Mouse (Mus musculus) heart, embryonic 16.5 days (tissue): ENCODE data around the gene Spn. TPM values are rescaled to one million over a fixed set of nuclear protein-coding genes. Genes with fewer than 3 reads are reported as not detected.

Experiments used
- ATAC-seq: fragments of 200-750 bp; cut with Nextera tagmentation; replicated peaks from 2 replicates; pipeline ENCODE4 v1.8.0; 2017; ENCODE audit warnings: moderate number of reproducible peaks; ENCODE audit not compliant: insufficient read depth, low FRiP score; ENCODE audit errors: extremely low read depth
- H3K27ac ChIP-seq: fragments of 300-500 bp; sonication (generic); 2 replicates; pipeline ENCODE4 v1.5.1; 2014; ENCODE audit warnings: mild to moderate bottlenecking, low read length, control low read depth, moderate library complexity
- H3K27me3 ChIP-seq: fragments of 300-500 bp; sonication (generic); 2 replicates; pipeline ENCODE4 v1.6.1; 2014; ENCODE audit warnings: low read length, mixed read lengths; ENCODE audit not compliant: control insufficient read depth, insufficient read depth
- H3K36me3 ChIP-seq: fragments of 300-500 bp; sonication (generic); 2 replicates; pipeline ENCODE4 v1.6.1; 2014; ENCODE audit not compliant: control insufficient read depth, insufficient read depth
- H3K4me1 ChIP-seq: fragments of 300-500 bp; sonication (generic); 2 replicates; pipeline ENCODE4 v1.6.1; 2014; ENCODE audit warnings: low read length, mixed read lengths; ENCODE audit not compliant: control insufficient read depth, insufficient read depth
- H3K4me2 ChIP-seq: fragments of 300-500 bp; sonication (generic); 2 replicates; pipeline ENCODE4 v1.6.1; 2014; ENCODE audit warnings: low read depth, mild to moderate bottlenecking, control low read depth, low read length
- H3K4me3 ChIP-seq: fragments of 300-500 bp; sonication (generic); 2 replicates; pipeline ENCODE4 v1.5.1; 2014; ENCODE audit warnings: mild to moderate bottlenecking, control low read depth, low read length
- H3K9ac ChIP-seq: fragments of 300-500 bp; sonication (generic); 2 replicates; pipeline ENCODE4 v1.6.1; 2014; ENCODE audit warnings: low read length, control low read depth
- H3K9me3 ChIP-seq: fragments of 300-500 bp; sonication (generic); replicated peaks from 2 replicates; pipeline ENCODE4 v1.6.1; 2016; ENCODE audit warnings: low read length; ENCODE audit not compliant: control insufficient read depth
- WGBS: fragments of 180-500 bp; shearing (Covaris S2); extraction: QIAGEN DNeasy Blood & Tissue Kit; methylation state at CpG from one replicate; pipeline ENCODE4 v1.1.7; 2014; 5-methylcytosine and 5-hydroxymethylcytosine counted together
- polyA plus RNA-seq: library from polyadenylated mRNA; unstranded; fragments of >200 nt; fragmentation: Nextera tagmentation; extraction: Ambion mirVana; gene quantifications from 2 replicates; pipeline ENCODE4 v1.2.1, GENCODE M21; 2015

Spn gene
- polyA plus RNA-seq, 1 experiment from 2014 or later = 2.6 TPM

- Histone ChIP-seq H3K4me2 (no peak overlapping the region), H3K27me3 (no peaks in the 10 kb centered on the region), H3K4me3 (no peak overlapping the region), H3K9ac (no peak overlapping the region), H3K36me3 (no peaks in the 10 kb centered on the region), H3K9me3 (no peaks in the 10 kb centered on the region), H3K27ac (no peak overlapping the region), H3K4me1 (peaks cover 3% of the 10 kb centered on the region; the same call in 1 of the 2 replicates)
- 46% methylated on average over 9 of the region's 9 CpGs for WGBS
- no peak for ATAC-seq
These were observed 8.0 kb upstream of the Spn start for GRCm38 (mm10) chr7:127145387-127146266.

- H3K9ac ChIP-seq = no peak overlapping the region
- no peaks in the 10 kb centered on the region for H3K36me3 ChIP-seq
- no peak overlapping the region for H3K27ac ChIP-seq
- H3K9me3 ChIP-seq = no peaks in the 10 kb centered on the region
- 65% methylated on average over 7 of the region's 7 CpGs for WGBS
- ATAC-seq = no peak
- H3K4me1 ChIP-seq = 0 out of 2 replicates have a peak, but pooled peaks cover 3% of the 10 kb centered on the region
- no peak overlapping the region for H3K4me2 ChIP-seq
- H3K27me3 ChIP-seq = no peaks in the 10 kb centered on the region
- H3K4me3 ChIP-seq = no peak overlapping the region
These were observed 6.8 kb upstream of the Spn start for GRCm38 (mm10) chr7:127144412-127144811.

GRCm38 (mm10) chr7:127142666-127143065, 5.0 kb upstream of the Spn start:
- Histone ChIP-seq H3K4me3 (no peak overlapping the region), H3K27me3 (no peaks in the 10 kb centered on the region), H3K36me3 (no peaks in the 10 kb centered on the region), H3K4me2 (no peak overlapping the region), H3K4me1 (no peaks in the 10 kb centered on the region), H3K9me3 (no peaks in the 10 kb centered on the region), H3K27ac (no peak overlapping the region), H3K9ac (no peak overlapping the region)
- no peak for ATAC-seq
- 78% methylated on average over 4 of the region's 4 CpGs for WGBS

- H3K9me3 ChIP-seq = no peaks in the 10 kb centered on the region
- H3K4me1 ChIP-seq = no peaks in the 10 kb centered on the region
- H3K4me2 ChIP-seq = no peak overlapping the region
- H3K27ac ChIP-seq = no peak overlapping the region
- no peak for ATAC-seq
- H3K36me3 ChIP-seq = no peaks in the 10 kb centered on the region
- no peak overlapping the region for H3K9ac ChIP-seq
- H3K4me3 ChIP-seq = no peak overlapping the region
- WGBS = 43% methylated on average over 2 of the region's 2 CpGs
- H3K27me3 ChIP-seq = no peaks in the 10 kb centered on the region
These were observed 4.6 kb upstream of the Spn start for GRCm38 (mm10) chr7:127142214-127142613.

GRCm38 (mm10) chr7:127140623-127141404, 3.2 kb upstream of the Spn start:
- no peak overlapping the region for H3K4me2 ChIP-seq
- H3K9me3 ChIP-seq = no peaks in the 10 kb centered on the region
- H3K36me3 ChIP-seq = no peaks in the 10 kb centered on the region
- no peak overlapping the region for H3K9ac ChIP-seq
- H3K27me3 ChIP-seq = no peaks in the 10 kb centered on the region
- WGBS = 59% methylated on average over 7 of the region's 7 CpGs
- no peaks in the 10 kb centered on the region for H3K4me1 ChIP-seq
- no peak overlapping the region for H3K4me3 ChIP-seq
- H3K27ac ChIP-seq = no peak overlapping the region
- no peak for ATAC-seq

GRCm38 (mm10) chr7:127139562-127139961, 1.9 kb upstream of the Spn start:
- Histone ChIP-seq H3K4me3 (no peak overlapping the region), H3K4me2 (no peak overlapping the region), H3K27me3 (no peaks in the 10 kb centered on the region), H3K4me1 (no peaks in the 10 kb centered on the region), H3K27ac (no peak overlapping the region), H3K9me3 (no peaks in the 10 kb centered on the region), H3K9ac (no peak overlapping the region), H3K36me3 (no peaks in the 10 kb centered on the region)
- WGBS = 48% methylated on average over 5 of the region's 5 CpGs
- ATAC-seq = no peak

- H3K36me3 ChIP-seq = no peaks in the 10 kb centered on the region
- no peaks in the 10 kb centered on the region for H3K4me1 ChIP-seq
- H3K27me3 ChIP-seq = no peaks in the 10 kb centered on the region
- no peak for ATAC-seq
- H3K27ac ChIP-seq = no peak overlapping the region
- WGBS = 86% methylated on average over 7 of the region's 7 CpGs
- H3K9ac ChIP-seq = no peak overlapping the region
- H3K4me2 ChIP-seq = no peak overlapping the region
- H3K4me3 ChIP-seq = no peak overlapping the region
- H3K9me3 ChIP-seq = no peaks in the 10 kb centered on the region
These were observed 1.5 kb upstream of the Spn start for GRCm38 (mm10) chr7:127139100-127139499.

GRCm38 (mm10) chr7:127136181-127137071, 1.2 kb downstream of the Spn start:
- Histone ChIP-seq H3K9me3 (no peaks in the 10 kb centered on the region), H3K4me3 (no peak overlapping the region; the same call in 1 of the 2 replicates), H3K4me2 (peak overlapping the region; percentile 1), H3K4me1 (no peaks in the 10 kb centered on the region), H3K9ac (no peak overlapping the region), H3K27me3 (no peaks in the 10 kb centered on the region), H3K27ac (no peak overlapping the region), H3K36me3 (no peaks in the 10 kb centered on the region)
- 76% methylated on average over 22 of the region's 22 CpGs for WGBS
- no peak for ATAC-seq
